Mouse (Mus musculus) Patski (cell line): ENCODE measurements around the gene F5. TPM values are rescaled to one million over a fixed set of nuclear protein-coding genes. Genes with fewer than 3 reads are reported as not detected.

Source experiments
- ATAC-seq: fragments of 100-300 bp; one replicate; pipeline ENCODE4 v1.8.0; 2021
- CTCF ChIA-PET: fragments of 350-600 bp; sonication (Branson Sonifier 250); formaldehyde crosslinking; loops from one replicate; lab custom pipeline; 2022; ENCODE audit warnings: inconsistent platforms; lab: Charles Lee
- POLR2A ChIA-PET: fragments of 350-600 bp; sonication (Branson Sonifier 250); formaldehyde crosslinking; loops from one replicate; lab custom pipeline; 2022; ENCODE audit warnings: antibody characterized with exemption, inconsistent platforms; lab: Charles Lee
- DNase-seq: peaks from one replicate; pipeline ENCODE4 v3.0.0-alpha.2; 2011; ENCODE audit warnings: low read depth, low spot score
- H3K27me3 ChIP-seq: fragments of 371-371 bp; one replicate; pipeline ENCODE4 v1.5.1; 2021
- CTCF ChIP-seq: fragments of 100-300 bp; IDR thresholded peaks from one replicate; pipeline ENCODE4 v1.5.1; 2021
- in situ Hi-C: fragments of 300-500 bp; cut with MboI; formaldehyde crosslinking; loops from 3 replicates; pipeline ENCODE4 v1.11.1; 2018; ENCODE audit warnings: low pct_unique_long_range_greater_than_20kb, mixed read lengths
- polyA plus RNA-seq: library from polyadenylated mRNA; unstranded; gene quantifications from one replicate; pipeline ENCODE4 v1.2.3, GENCODE M21; 2021

F5 gene
- polyA plus RNA-seq: 0.74 TPM

GRCm38 (mm10) chr1:164151387-164152088 lies at the start of gene F5:
F5 (plus strand) TSS chr1:164151838.
- ChIA-PET CTCF (interaction anchor here (1.1 to 1.5 kb wide), 3 partner anchors 10 to 33 kb away, joined by 3 read pairs; no protein-coding TSS in a partner anchor), POLR2A (no interaction called here)
- H3K27me3 ChIP-seq: peaks cover 13% of the 10 kb centered on the region
- ATAC-seq (peak; percentile 26), DNase-seq (no peak)
- TF ChIP-seq CTCF: no peak
- in situ Hi-C loops: no loop called here

GRCm38 (mm10) chr1:164109763-164110162 lies 41.9 kb upstream of the F5 start:
- peaks cover 41% of the 10 kb centered on the region for H3K27me3 ChIP-seq
- TF ChIP-seq CTCF: no peak
- POLR2A ChIA-PET: no interaction called here
- ATAC-seq: no peak
- CTCF ChIA-PET: interaction anchor here (1.0 kb wide), 1 partner anchor 29 kb away, joined by 4 read pairs; no protein-coding TSS in a partner anchor
- no peak for DNase-seq
- in situ Hi-C loops: no loop called here

GRCm38 (mm10) chr1:164110591-164111329 lies 40.9 kb upstream of the F5 start:
- peaks cover 45% of the 10 kb centered on the region for H3K27me3 ChIP-seq
- no peak for TF ChIP-seq CTCF
- ChIA-PET POLR2A (no interaction called here), CTCF (no interaction called here)
- DNase-seq: no peak
- in situ Hi-C loops: no loop called here
- no peak for ATAC-seq

GRCm38 (mm10) chr1:164114280-164114679 lies 37.4 kb upstream of the F5 start:
- peaks cover 45% of the 10 kb centered on the region for H3K27me3 ChIP-seq
- ChIA-PET POLR2A (no interaction called here), CTCF (interaction anchor here (1.0 kb wide), 1 partner anchor 24 kb away, joined by 4 read pairs; no protein-coding TSS in a partner anchor)
- ATAC-seq (no peak), DNase-seq (no peak)
- TF ChIP-seq CTCF: no peak
- in situ Hi-C loops: no loop called here

- DNase-seq: no peak
- ChIA-PET CTCF (no interaction called here), POLR2A (no interaction called here)
- peaks cover 41% of the 10 kb centered on the region for H3K27me3 ChIP-seq
- no peak for TF ChIP-seq CTCF
- in situ Hi-C loops: no loop called here
- no peak for ATAC-seq
These were observed 36.6 kb upstream of the F5 start, which contains the start of gene Selp for GRCm38 (mm10) chr1:164114947-164115493. Selp (plus strand) TSS chr1:164115264.

- POLR2A ChIA-PET: no interaction called here
- DNase-seq: no peak
- ATAC-seq: no peak
- CTCF ChIA-PET: no interaction called here
- in situ Hi-C loops: no loop called here
- no peak for TF ChIP-seq CTCF
- peaks cover 38% of the 10 kb centered on the region for H3K27me3 ChIP-seq
These were observed 36.0 kb upstream of the F5 start for GRCm38 (mm10) chr1:164115647-164116046.

GRCm38 (mm10) chr1:164117869-164118268 lies 33.8 kb upstream of the F5 start:
- ATAC-seq: no peak
- ChIA-PET POLR2A (no interaction called here), CTCF (interaction anchor here (1.0 kb wide), 1 partner anchor 21 kb away, joined by 3 read pairs; no protein-coding TSS in a partner anchor)
- in situ Hi-C loops: no loop called here
- H3K27me3 ChIP-seq: peaks cover 52% of the 10 kb centered on the region
- no peak for DNase-seq
- no peak for TF ChIP-seq CTCF

- peaks cover 50% of the 10 kb centered on the region for H3K27me3 ChIP-seq
- POLR2A ChIA-PET: no interaction called here
- in situ Hi-C loops: no loop called here
- DNase-seq (no peak), ATAC-seq (no peak)
- CTCF ChIA-PET: no interaction called here
- TF ChIP-seq CTCF: no peak
These were observed 31.5 kb upstream of the F5 start for GRCm38 (mm10) chr1:164119892-164120776.

- DNase-seq (no peak), ATAC-seq (no peak)
- H3K27me3 ChIP-seq: peaks cover 44% of the 10 kb centered on the region
- in situ Hi-C loops: no loop called here
- ChIA-PET POLR2A (no interaction called here), CTCF (no interaction called here)
- TF ChIP-seq CTCF: no peak
These were observed 30.9 kb upstream of the F5 start for GRCm38 (mm10) chr1:164120777-164121158.

- H3K27me3 ChIP-seq: peaks cover 32% of the 10 kb centered on the region
- ChIA-PET CTCF (no interaction called here), POLR2A (no interaction called here)
- ATAC-seq (no peak), DNase-seq (no peak)
- in situ Hi-C loops: no loop called here
- no peak for TF ChIP-seq CTCF
These were observed 27.8 kb upstream of the F5 start for GRCm38 (mm10) chr1:164123836-164124235.
